Mouse (Mus musculus) hematopoietic multipotent progenitor cell, adult 10-12 weeks (in vitro differentiated cells): ENCODE data around the gene Fcgrt. TPM values are rescaled to one million over a fixed set of nuclear protein-coding genes. Genes with fewer than 3 reads are reported as not detected.

Experiments
- polyA plus RNA-seq: library from polyadenylated mRNA; stranded (reverse); fragments of >175 nt; gene quantifications from 2 replicates; pipeline ENCODE4 v1.2.3, GENCODE M21; 2012; ENCODE audit warnings: low replicate concordance

Fcgrt gene
- polyA plus RNA-seq, result 210 and 322 TPM in 2 replicates

GRCm38 (mm10) chr7:45103652-45104180, at the start of gene Fcgrt:
TSS of gene Fcgrt (minus strand) at chr7:45103851.

GRCm38 (mm10) chr7:45135993-45136567, 32.4 kb upstream of the Fcgrt start, which contains the start of the genes Gm45713 and Flt3l:
TSS of gene Gm45713 (minus strand) at chr7:45136231.
TSS of gene Flt3l (minus strand) at chr7:45136432.

GRCm38 (mm10) chr7:45128624-45129246, 25.1 kb upstream of the Fcgrt start, which contains the start of gene Rpl13a:
TSS of gene Rpl13a (minus strand) at chr7:45128761.

GRCm38 (mm10) chr7:45124224-45125143, 20.8 kb upstream of the Fcgrt start, which contains the start of gene Rps11:
TSS of gene Rps11 (minus strand) at chr7:45124439.

GRCm38 (mm10) chr7:45092048-45092447, 11.6 kb downstream of the Fcgrt start, which contains the start of gene Rcn3:
TSS of gene Rcn3 (minus strand) at chr7:45092221.

GRCm38 (mm10) chr7:45062239-45062835, 41.3 kb downstream of the Fcgrt start, which contains the start of the genes Nosip and Prrg2:
TSS of gene Nosip (plus strand) at chr7:45062429.
TSS of gene Prrg2 (minus strand) at chr7:45062677.

GRCm38 (mm10) chr7:45052862-45053116, 50.9 kb downstream of the Fcgrt start, which contains the start of gene Prr12:
TSS of gene Prr12 (minus strand) at chr7:45052881.

Other genes starting within 250 kb of the Fcgrt start
- gene Pnkp, start 246.7 kb downstream of the Fcgrt start, polyA plus RNA-seq, result 55.0 and 91.1 TPM in 2 replicates
- gene Ptov1, start 234.1 kb downstream of the Fcgrt start, polyA plus RNA-seq, result 42.0 and 70.4 TPM in 2 replicates
- gene Med25, start 211.1 kb downstream of the Fcgrt start, polyA plus RNA-seq, result 195 and 493 TPM in 2 replicates
- 68.5 and 164 TPM in 2 replicates for gene Fuz, start 207.8 kb downstream of the Fcgrt start, polyA plus RNA-seq
- 86.3 and 94.0 TPM in 2 replicates for gene Ap2a1, start 174.4 kb downstream of the Fcgrt start, polyA plus RNA-seq
- 0.29 TPM in 1 of 2 replicates, not detected in the other for gene Tsks, start 160.6 kb downstream of the Fcgrt start, polyA plus RNA-seq
- gene Cpt1c, start 129.0 kb downstream of the Fcgrt start, polyA plus RNA-seq, result 0.16 and 0.33 TPM in 2 replicates
- 20.1 and 51.4 TPM in 2 replicates for gene Prmt1, start 117.3 kb downstream of the Fcgrt start, polyA plus RNA-seq
- gene Irf3, start 106.2 kb downstream of the Fcgrt start, polyA plus RNA-seq, result 121 and 237 TPM in 2 replicates
- gene Bcl2l12, start 105.1 kb downstream of the Fcgrt start, polyA plus RNA-seq, result 98.8 and 137 TPM in 2 replicates
- gene Scaf1, start 87.5 kb downstream of the Fcgrt start, polyA plus RNA-seq, result 147 and 361 TPM in 2 replicates
- 20.4 and 47.3 TPM in 2 replicates for gene Rras, start 85.9 kb downstream of the Fcgrt start, polyA plus RNA-seq
- gene Prr12, start 51.0 kb downstream of the Fcgrt start, polyA plus RNA-seq, result 91.8 and 211 TPM in 2 replicates
- gene Nosip, start 41.4 kb downstream of the Fcgrt start, polyA plus RNA-seq, result 110 and 117 TPM in 2 replicates
- 21.9 and 40.2 TPM in 2 replicates for gene Prrg2, start 41.2 kb downstream of the Fcgrt start, polyA plus RNA-seq
- 45.4 and 68.2 TPM in 2 replicates for gene Rcn3, start 11.6 kb downstream of the Fcgrt start, polyA plus RNA-seq
- 79.7 and 146 TPM in 2 replicates for gene Rps11, start 20.6 kb upstream of the Fcgrt start, polyA plus RNA-seq
- gene Rpl13a, start 24.9 kb upstream of the Fcgrt start, polyA plus RNA-seq, result 6,038 and 6,758 TPM in 2 replicates
- gene Gm45713, start 32.4 kb upstream of the Fcgrt start, polyA plus RNA-seq, result 0.59 and 3.0 TPM in 2 replicates
- 106 and 107 TPM in 2 replicates for gene Flt3l, start 32.6 kb upstream of the Fcgrt start, polyA plus RNA-seq
- gene Pih1d1, start 50.5 kb upstream of the Fcgrt start, polyA plus RNA-seq, result 35.7 and 44.2 TPM in 2 replicates
- 98.2 and 154 TPM in 2 replicates for gene Aldh16a1, start 50.7 kb upstream of the Fcgrt start, polyA plus RNA-seq
- gene Slc17a7, start 60.1 kb upstream of the Fcgrt start, polyA plus RNA-seq, result 0.10 and 0.24 TPM in 2 replicates
- gene Gfy, start 75.7 kb upstream of the Fcgrt start, polyA plus RNA-seq, result 0.10 TPM in 1 of 2 replicates, not detected in the other
- gene Pth2, start 77.1 kb upstream of the Fcgrt start, polyA plus RNA-seq, result not detected in 2 replicates
- gene Ccdc155, start 101.0 kb upstream of the Fcgrt start, polyA plus RNA-seq, result 0.47 and 0.54 TPM in 2 replicates
- gene Dkkl1, start 108.3 kb upstream of the Fcgrt start, polyA plus RNA-seq, result 13.5 and 29.6 TPM in 2 replicates
- gene Tead2, start 111.9 kb upstream of the Fcgrt start, polyA plus RNA-seq, result 0.09 and 0.62 TPM in 2 replicates
- 1,076 and 1,868 TPM in 2 replicates for gene Cd37, start 135.3 kb upstream of the Fcgrt start, polyA plus RNA-seq
- not detected in 2 replicates for gene Slc6a16, start 137.2 kb upstream of the Fcgrt start, polyA plus RNA-seq
- 0.34 and 0.58 TPM in 2 replicates for gene Slc6a21, start 173.7 kb upstream of the Fcgrt start, polyA plus RNA-seq
- gene Trpm4, start 229.9 kb upstream of the Fcgrt start, polyA plus RNA-seq, result 6.9 and 12.1 TPM in 2 replicates
- not detected in 2 replicates for gene Hrc, start 231.4 kb upstream of the Fcgrt start, polyA plus RNA-seq